Mouse (Mus musculus) ES-CJ7 (cell line): ENCODE results near the gene Ier3.
"Not testable (repeated sequence)": the region's sequence is repeated elsewhere in the genome, so short reads cannot be mapped to it uniquely, and the experiment has no call there.

Experiments
- DNase-seq: peaks from one replicate; pipeline ENCODE4 v3.0.0; 2011; ENCODE audit warnings: low read depth, low spot score

Ier3 gene

GRCm38 (mm10) chr17:35835424-35836140 is 14.1 kb downstream of the Ier3 start:
- DNase-seq: no peak

DNA sequence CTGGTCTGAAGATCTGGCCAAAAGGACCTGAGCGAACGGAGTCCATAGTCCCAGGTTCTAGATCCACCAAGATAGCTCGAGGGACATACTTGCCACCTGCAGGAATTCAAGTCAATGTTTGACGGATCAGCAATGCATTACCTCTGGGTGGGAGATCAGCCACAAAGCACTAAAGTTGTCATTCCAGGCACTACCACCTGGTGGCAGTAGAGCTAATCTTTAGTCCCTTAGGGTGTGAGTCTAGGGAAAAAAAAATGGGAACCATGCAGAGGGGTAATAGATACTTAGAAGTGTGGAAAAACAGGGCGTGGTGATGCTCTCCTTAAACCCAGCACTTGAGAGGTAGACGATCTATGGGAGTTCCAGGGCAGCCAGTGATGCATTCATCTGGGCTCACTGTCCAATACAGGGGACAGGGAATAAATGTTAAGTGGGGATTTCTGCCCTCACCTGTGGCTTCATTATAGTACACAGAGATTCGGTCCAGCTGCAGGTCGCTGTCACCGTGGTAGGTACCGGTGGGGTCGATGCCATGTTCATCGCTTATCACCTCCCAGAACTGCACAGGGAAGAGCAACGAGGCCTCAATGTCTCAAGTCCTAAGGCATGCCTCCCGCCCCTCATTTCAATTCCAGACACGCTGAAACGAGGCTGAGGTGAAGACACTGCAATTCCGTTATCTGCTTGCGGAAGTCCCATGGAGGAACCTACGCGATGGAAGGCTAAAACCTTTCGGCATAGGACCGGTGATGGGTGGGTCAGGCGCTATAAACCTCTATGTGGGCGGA is 14.9 kb downstream of the Ier3 start:
- DNase-seq: peak; percentile 95

GRCm38 (mm10) chr17:35836991-35837422 is 15.5 kb downstream of the Ier3 start:
- peak; percentile 95 for DNase-seq

DNA sequence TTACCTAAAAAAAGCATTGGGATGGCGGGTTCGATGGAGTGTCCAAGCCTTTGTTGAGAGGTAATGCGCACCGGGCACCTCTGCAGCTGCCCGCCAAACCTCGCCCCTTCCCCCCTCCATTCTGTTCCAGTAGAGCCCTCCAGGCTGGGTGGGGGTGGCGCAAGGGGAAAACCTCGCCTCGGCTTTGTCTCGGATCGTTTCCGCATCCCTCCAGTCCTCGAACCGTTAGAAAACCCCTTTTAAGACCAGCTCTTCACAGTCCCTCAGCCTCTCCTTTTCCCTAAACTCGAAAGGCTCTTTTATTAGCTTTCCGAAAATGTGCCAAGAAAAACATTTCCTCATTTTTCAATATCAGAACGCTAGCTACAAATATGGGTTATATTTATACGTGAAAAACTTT is 16.0 kb downstream of the Ier3 start:
- peak; percentile 72 for DNase-seq

DNA sequence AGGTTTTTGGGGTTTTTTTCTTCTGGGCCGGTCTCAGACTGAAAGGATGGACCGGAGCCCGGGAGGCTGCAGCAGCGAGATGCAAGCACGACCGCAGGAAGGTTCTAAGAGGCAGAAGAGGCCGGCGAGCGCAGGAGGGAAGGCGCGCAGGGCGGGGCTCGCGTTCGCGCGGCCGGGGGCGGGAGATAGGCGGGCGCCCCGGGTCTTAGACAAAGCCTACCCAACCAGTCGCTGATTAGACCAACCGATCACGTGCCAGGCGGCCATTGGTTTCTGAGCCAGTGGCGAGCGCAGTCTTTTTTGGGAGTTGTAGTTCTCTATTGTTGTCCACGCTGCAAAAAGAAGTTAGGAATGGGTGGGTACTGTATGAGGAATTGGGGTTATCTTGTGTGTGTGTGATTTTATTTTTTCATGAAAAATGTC is 16.6 kb downstream of the Ier3 start, which contains the start of gene Tubb5:
Gene Tubb5, minus strand, starts transcription at position 185 of the 423 bp plus-strand sequence.
- DNase-seq: peak; percentile 98

- DNase-seq: no peak
These were observed 17.1 kb downstream of the Ier3 start for GRCm38 (mm10) chr17:35838570-35838969.

DNA sequence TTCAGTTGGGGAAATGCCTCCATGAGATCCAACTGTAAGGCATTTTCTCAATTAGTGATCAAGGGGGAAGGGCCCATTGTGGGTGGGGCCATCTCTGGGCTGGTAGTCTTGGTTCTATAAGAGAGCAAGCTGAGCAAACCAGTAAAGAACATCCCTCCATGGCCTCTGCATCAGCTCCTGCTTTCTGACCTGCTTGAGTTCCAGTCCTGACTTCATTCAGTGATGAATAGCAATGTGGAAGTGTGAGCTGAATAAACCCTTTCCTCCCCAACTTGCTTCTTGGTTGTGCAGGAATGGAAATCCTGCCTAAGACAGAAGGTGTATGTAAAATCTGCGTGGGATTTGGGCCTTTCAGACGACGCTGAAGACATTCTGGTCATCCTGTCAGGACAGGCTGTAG is 17.5 kb downstream of the Ier3 start:
- not testable (repeated sequence) for DNase-seq

- no peak for DNase-seq
These were observed 19.1 kb downstream of the Ier3 start for GRCm38 (mm10) chr17:35840561-35840960.

DNA sequence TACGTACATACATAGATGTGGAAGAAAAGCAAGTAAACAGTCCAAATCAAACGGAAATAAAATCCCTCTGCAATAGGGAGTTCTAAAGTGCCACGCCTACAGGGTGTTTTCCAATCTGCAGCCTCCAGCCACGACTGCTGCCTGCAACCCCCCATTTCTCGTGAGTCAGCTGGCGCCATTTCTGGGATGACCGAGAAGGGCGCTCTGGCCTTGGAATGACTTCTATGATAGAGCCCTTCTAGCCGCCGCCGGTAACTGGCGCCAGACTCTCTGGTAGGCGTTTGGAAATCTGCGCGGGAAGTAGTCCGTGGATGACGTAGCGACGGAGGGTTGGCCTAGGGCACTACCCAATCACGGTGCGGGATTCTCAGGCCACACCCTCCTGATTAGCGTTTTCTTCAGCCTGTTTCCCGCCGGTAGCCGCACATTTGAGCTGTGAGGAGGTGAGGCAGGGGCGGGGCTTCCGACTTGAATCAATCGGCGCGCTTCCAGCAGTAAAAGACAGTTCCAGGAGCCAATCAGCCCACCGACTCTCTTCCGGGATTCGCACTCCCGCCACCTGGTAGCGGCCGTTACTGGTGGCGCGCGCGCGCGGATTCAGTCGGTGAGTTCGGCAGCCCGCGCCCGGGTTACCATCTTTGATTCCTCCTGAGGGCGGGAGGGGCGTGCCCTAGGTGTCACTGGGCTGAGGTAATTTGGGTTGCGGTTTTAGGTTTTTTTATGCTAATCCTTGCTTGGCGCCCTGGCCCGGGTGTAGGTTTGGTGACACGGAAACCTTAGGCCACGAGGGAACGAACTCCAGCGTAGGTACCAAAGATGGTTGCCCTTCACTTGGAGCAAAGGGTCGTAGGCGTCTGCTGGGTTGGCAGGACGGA is 19.8 kb downstream of the Ier3 start, which contains the start of gene Mdc1:
Gene Mdc1, plus strand, starts transcription at position 440 of the 875 bp plus-strand sequence.
- peak; percentile 100 for DNase-seq

DNA sequence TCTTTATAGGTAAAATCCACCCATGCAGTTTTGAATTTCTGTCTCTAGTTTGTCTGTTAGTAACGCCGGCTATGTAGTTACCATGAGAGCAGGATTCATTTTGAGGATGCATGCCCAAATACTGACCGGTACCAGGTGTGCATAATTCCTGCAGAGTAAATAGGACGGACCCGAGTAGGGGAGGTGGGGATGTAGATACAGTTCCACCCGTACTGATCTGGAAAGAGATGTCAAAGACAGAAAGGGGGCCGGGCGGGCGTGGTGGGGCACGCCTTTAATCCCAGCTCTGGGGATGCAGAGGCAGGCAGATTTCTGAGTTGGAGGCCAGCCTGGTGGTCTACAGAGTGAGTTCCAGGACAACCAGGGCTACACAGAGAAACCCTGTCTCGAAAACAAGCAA is 20.5 kb downstream of the Ier3 start:
- DNase-seq: no peak

DNA sequence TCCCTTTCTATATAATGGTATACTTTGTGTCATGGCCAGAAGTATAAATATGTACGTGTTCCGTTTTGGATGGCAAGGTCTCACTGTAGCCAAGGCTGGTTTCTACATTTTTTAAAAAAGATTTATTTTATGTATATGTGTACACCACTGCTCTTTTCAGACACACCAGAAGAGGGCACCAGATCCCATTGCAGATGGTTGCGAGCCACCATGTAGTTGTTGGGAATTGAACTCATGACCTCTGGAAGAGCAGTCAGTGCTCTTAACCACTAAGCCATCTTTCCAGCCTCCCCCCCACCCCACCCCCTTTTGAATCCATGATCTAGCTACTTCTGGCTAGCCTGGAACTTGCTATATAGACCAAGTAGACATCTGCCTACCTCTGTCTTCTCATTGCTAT is 22.0 kb downstream of the Ier3 start:
- no peak for DNase-seq

DNA sequence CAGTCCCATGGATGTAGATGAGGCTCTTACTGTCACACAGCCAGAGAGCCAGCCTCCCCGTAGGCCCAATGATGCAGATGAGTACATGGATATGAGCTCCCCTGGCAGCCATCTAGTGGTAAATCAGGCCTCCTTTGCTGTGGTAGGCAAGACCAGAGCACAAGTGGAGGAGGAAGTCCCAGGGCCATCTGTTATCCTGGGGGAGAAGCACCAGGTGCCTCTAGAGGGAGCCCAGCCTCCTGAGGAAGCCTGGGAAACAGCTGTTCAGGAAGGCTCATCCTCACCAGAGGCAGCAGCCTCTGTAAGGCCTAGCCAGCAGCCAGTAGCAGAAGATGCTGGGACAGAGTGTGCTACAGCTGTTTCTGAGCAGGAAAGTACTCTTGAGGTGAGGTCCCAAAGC is 26.6 kb downstream of the Ier3 start:
- DNase-seq: peak; percentile 70

- no peak for DNase-seq
These were observed 29.5 kb downstream of the Ier3 start for GRCm38 (mm10) chr17:35850974-35851373.

DNA sequence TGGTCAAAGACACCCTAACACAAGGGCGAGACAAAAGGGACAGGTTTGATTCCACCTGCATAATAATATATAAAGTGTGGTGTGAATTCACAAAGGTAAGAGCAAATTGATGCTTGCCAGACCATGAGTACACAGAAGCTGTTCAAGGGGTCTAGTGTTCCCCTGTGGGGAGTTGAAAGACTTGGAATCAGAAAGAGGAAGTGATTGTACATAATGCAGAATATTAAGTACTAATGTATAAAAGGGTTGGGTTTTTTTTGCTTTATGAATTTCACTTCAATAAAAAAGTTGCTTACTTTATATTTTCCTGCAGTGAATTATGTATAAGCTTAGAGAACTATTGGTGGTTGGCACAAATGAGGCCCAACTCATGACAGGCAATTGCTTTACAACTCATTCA is 37.9 kb downstream of the Ier3 start:
- no peak for DNase-seq

GRCm38 (mm10) chr17:35859835-35860234 is 38.4 kb downstream of the Ier3 start:
- no peak for DNase-seq

DNA sequence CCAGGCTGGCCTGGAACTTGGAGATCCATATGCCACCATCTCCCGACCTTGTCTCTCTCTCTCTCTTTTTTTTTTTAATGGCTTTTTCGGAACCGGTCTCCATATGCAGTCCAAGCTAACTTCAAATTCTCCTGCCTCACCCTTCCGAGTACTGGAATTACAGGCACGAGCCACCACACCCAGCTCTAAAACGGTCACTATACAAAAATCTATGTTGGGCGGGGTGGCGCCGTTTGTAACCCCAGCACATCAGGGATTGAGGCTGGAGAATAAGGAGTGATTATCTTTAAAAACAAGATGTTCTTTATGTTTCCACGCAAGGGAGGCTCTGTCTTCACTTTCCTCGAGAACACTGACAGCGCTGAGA is 39.3 kb downstream of the Ier3 start:
- no peak for DNase-seq

DNA sequence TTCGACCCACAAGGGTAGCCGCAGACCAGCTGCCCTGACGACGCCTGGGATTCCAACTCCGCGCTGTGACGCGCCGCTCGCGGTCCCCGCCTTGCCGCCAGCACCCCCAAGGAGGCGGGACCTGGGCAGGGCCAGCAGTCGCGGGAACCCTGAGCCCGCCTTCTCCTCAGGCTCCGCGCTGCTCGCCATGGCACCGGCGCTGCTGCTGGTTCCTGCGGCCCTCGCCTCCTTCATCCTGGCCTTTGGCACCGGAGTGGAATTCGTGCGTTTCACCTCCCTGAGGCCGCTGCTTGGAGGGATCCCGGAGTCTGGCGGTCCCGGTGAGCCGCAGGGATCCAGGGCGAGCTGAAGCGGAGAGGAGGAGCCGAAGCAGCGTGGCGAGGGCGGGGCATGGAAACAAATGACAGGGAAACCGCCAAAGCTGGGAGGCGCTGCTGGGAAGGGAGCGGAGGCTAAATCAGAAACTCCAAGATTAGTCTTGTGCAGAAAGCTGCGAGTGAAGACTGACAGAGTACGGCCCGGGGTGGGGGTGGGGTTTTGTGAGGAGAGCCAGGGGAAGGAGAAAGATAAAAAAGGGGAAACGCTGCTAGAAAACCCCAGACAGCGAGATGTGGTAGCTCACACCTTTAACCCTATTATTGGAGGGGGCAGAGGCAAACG is 39.8 kb downstream of the Ier3 start, which contains the start of gene Nrm:
Gene Nrm, plus strand, starts transcription at position 121 of the 660 bp plus-strand sequence.
- peak; percentile 91 for DNase-seq

- DNase-seq: peak; percentile 61
These were observed 43.4 kb downstream of the Ier3 start for GRCm38 (mm10) chr17:35864832-35865353.

GRCm38 (mm10) chr17:35865481-35866280 is 44.2 kb downstream of the Ier3 start, which contains the start of gene Ppp1r18:
Gene Ppp1r18 (plus strand): TSS chr17:35865593.
- peak; percentile 75 for DNase-seq

DNA sequence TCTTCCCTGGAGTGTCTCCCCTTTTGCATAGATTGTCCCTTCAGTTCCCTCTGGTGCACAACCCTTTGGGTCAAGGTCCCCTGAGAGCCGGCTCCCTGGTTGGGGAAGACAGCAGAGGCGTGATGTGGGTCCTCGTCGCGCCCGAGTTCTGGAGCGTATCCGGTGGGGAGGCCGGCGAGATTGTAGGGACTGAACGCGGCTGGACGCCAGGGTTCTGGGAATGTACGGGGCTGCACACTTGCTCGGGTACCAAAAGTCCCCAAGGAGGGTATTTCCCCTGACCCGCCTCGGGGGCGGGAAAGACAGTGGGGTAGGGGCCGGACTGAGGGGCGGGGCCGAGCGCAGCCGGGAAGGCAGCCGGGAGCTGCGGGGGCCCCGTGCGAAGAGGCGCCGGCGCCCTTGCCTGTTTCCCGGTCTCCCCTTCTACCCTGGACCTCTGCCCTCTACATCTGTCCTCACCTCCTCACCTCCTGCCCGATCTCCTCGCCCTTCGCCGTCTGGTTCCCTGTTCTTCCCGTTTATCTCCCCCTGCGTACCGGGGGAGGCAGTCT is 44.9 kb downstream of the Ier3 start:
- DNase-seq: no peak
